Mouse (Mus musculus): ENCODE data around the gene Gpr156. TPM values are rescaled to one million over a fixed set of nuclear protein-coding genes. Genes with fewer than 3 reads are reported as not detected.

The Gpr156 gene
- polyA plus RNA-seq, 1 experiment from 2014 or later, result 0.61 TPM

DNA sequence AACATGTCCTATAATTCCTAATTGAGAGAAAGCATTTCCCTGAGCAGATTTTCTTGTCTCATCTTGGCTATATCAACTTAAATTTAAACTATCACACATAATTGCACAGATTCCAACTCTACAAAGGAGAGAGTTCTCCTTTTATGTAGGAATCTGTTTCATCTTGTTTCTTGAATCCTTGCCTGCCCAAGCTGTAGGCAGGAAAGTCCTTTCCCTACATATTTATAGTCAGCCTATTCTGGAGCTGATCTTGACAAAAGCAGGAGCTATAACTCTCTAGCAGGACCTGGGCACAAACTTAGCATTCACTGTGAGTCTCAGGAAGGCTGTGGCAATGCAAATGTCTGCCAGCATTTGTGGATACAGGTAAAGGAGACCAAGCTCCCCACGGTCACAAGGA is 125.9 kb downstream of the Gpr156 start:
- Histone ChIP-seq H3K27ac (ENCODE audit: low read depth) (no peak overlapping the region), H3K4me1 (replicated peaks; ENCODE audit: control insufficient read depth, insufficient read depth, low read length) (no peaks in the 10 kb centered on the region), H3K9me3 (ENCODE audit: control insufficient read depth, low read length) (no peaks in the 10 kb centered on the region), H3K4me2 (ENCODE audit: low read length) (no peak overlapping the region), H3K36me3 (ENCODE audit: control insufficient read depth, insufficient read depth, low read length) (no peaks in the 10 kb centered on the region), H3K4me3 (ENCODE audit: low read depth, low read length) (no peak overlapping the region), H3K27me3 (replicated peaks; ENCODE audit: control insufficient read depth, insufficient read depth, low read length) (no peaks in the 10 kb centered on the region), H3K9ac (ENCODE audit: low read length) (no peak overlapping the region)
- 84% methylated on average over 1 of the region's 1 CpGs for WGBS
- ATAC-seq (replicated peaks; ENCODE audit: low FRiP score, low TSS enrichment, low read depth) (no peak), DNase-seq (ENCODE audit: low spot score) (no peak)

DNA sequence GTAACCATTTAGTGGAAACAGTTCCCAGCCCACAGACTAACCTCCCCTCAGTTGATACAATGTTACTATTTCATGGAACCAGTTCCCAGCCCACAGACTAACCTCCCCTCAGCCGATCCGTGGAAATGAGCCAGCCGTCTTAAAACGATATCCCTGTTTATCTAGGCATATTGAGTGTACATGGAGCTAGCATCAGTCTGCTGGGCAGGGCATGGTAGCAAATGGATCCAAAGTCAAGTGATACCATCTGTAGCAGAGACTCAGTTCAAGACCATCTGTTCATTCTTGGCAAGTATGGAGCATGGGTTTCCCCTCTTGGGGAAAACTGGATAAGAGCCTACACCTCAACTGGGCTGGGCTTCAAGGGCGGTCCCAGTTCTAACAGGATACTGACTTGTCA is 128.3 kb downstream of the Gpr156 start:
- 0 out of 2 replicates have a peak, but pooled peaks cover 3% of the 10 kb centered on the region for H3K4me1 ChIP-seq (replicated peaks; ENCODE audit: control insufficient read depth, insufficient read depth, low read length)
- ATAC-seq (replicated peaks; ENCODE audit: low FRiP score, low TSS enrichment, low read depth) (no peak), DNase-seq (ENCODE audit: low spot score) (no peak)
- no peak overlapping the region for H3K4me2 ChIP-seq (ENCODE audit: low read length)
- no peaks in the 10 kb centered on the region for H3K27me3 ChIP-seq (replicated peaks; ENCODE audit: control insufficient read depth, insufficient read depth, low read length)
- H3K9ac ChIP-seq (ENCODE audit: low read length), result no peak overlapping the region
- no peaks in the 10 kb centered on the region for H3K36me3 ChIP-seq (ENCODE audit: control insufficient read depth, insufficient read depth, low read length)
- no peak overlapping the region for H3K27ac ChIP-seq (ENCODE audit: low read depth)
- no peaks in the 10 kb centered on the region for H3K9me3 ChIP-seq (ENCODE audit: control insufficient read depth, low read length)
- no peak overlapping the region for H3K4me3 ChIP-seq (ENCODE audit: low read depth, low read length)
- WGBS, result 81% methylated on average over 5 of the region's 5 CpGs

DNA sequence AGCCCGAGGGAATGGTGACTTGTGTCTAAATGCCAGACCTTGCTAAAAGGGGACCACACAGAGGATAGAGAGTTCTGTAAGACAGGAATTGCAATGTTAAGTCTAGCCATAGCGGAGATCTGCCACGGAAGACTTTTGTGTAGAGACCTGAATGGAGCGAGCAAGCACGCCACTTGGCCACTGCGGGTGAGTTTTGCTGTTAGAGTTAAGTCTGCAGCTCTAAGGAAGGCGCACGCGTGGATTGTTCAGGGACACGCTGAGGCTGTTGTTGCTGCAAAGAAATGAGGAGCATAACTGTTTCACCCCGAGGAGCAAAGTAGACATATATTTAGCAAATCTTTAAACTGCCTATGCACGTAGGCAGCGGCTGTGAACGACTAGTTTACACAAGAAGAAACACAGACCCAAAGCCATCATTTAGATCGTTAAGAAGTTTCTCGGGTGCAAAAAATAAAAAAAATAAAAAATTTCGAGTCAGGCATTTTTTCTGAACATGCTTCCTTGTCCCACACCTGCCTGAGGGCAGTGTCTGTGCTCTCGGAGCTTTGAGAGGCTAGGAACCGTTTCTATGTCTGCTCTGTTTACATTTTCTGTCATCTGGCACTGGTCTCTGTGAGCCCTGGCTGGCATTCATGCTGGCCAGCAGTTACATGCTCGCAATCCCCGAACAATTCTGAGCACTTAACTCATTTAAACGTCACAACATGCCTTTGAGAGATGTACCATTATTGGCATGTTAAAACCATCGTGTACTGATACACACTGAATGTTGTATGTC is 131.7 kb downstream of the Gpr156 start:
- no peak for ATAC-seq (replicated peaks; ENCODE audit: low FRiP score, low TSS enrichment, low read depth)
- Histone ChIP-seq H3K4me1 (replicated peaks; ENCODE audit: control insufficient read depth, insufficient read depth, low read length) (0 out of 2 replicates have a peak, but pooled peaks cover 3% of the 10 kb centered on the region), H3K27ac (ENCODE audit: low read depth) (no peak overlapping the region), H3K9ac (ENCODE audit: low read length) (no peak overlapping the region), H3K9me3 (ENCODE audit: control insufficient read depth, low read length) (no peaks in the 10 kb centered on the region), H3K4me2 (ENCODE audit: low read length) (peak overlapping the region; percentile 33), H3K36me3 (ENCODE audit: control insufficient read depth, insufficient read depth, low read length) (no peaks in the 10 kb centered on the region), H3K27me3 (replicated peaks; ENCODE audit: control insufficient read depth, insufficient read depth, low read length) (no peaks in the 10 kb centered on the region), H3K4me3 (ENCODE audit: low read depth, low read length) (no peak overlapping the region)
- peak; percentile 58 for DNase-seq (ENCODE audit: low spot score)
- 35% methylated on average over 23 of the region's 23 CpGs for WGBS

Other genes starting within 250 kb of the Gpr156 start
- gene Fstl1, start 139.6 kb upstream of the Gpr156 start, polyA plus RNA-seq (2014; fragmentation: Nextera tagmentation; extraction: Ambion mirVana), result 307 and 342 TPM in 2 replicates
- not detected in 2 replicates for gene Gm36028, start 55.4 kb upstream of the Gpr156 start, polyA plus RNA-seq (2014; fragmentation: Nextera tagmentation; extraction: Ambion mirVana)
- gene Lrrc58, start 48.1 kb upstream of the Gpr156 start, polyA plus RNA-seq (2014; fragmentation: Nextera tagmentation; extraction: Ambion mirVana), result 56.2 and 59.7 TPM in 2 replicates
- gene Gsk3b, start 172.5 kb downstream of the Gpr156 start, polyA plus RNA-seq (2014; fragmentation: Nextera tagmentation; extraction: Ambion mirVana), result 63.9 and 66.0 TPM in 2 replicates